Mouse (Mus musculus): ENCODE measurements around the gene Arhgef17.

DNA sequence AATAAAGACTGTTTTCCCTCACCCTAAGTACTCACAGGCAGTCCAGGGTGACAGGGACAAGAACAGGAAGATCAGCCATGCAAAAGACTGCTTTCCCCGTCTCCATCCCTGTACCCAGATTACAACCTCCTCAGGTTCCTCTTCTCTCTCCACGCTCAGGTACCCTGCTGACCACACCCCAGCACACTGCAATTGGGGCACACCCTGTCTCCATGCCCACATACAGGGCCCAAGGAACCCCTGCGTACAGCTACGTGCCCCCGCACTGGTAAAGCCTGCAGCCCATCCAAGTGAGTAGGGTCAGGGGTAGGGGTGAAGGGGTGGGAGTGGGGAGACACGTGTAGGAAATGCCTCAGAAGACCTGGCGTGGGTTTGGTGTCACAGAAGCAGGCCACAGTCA is 96.7 kb downstream of the Arhgef17 start:
- no peak for TF ChIP-seq GATA1 (IDR thresholded peaks at IDR 0.05; ENCODE audit: borderline replicate concordance, low read length)
- no peak for TF ChIP-seq FLI1 (IDR thresholded peaks at IDR 0.05; ENCODE audit: low read length)
